Mouse (Mus musculus) lung, postnatal 0 days (tissue): ENCODE results near the gene Aph1b.
"Not testable (repeated sequence)": the region's sequence is repeated elsewhere in the genome, so short reads cannot be mapped to it uniquely, and the experiment has no call there.

Experiments
- CTCF ChIP-seq: IDR thresholded peaks from 2 replicates; pipeline ENCODE4 v1.5.1; 2016; ENCODE audit warnings: antibody characterized with exemption, mild to moderate bottlenecking
- EP300 ChIP-seq: IDR thresholded peaks from 2 replicates; pipeline ENCODE4 v1.6.1; 2016; ENCODE audit warnings: antibody characterized with exemption, mild to moderate bottlenecking, control low read depth

GRCm38 (mm10) chr9:66822255-66822654 is 27.0 kb upstream of the Aph1b start:
- peak; percentile 37 for TF ChIP-seq CTCF
- not testable (repeated sequence) for TF ChIP-seq EP300
